Mouse (Mus musculus): Measurements from ENCODE around the gene Zfp366.

DNA sequence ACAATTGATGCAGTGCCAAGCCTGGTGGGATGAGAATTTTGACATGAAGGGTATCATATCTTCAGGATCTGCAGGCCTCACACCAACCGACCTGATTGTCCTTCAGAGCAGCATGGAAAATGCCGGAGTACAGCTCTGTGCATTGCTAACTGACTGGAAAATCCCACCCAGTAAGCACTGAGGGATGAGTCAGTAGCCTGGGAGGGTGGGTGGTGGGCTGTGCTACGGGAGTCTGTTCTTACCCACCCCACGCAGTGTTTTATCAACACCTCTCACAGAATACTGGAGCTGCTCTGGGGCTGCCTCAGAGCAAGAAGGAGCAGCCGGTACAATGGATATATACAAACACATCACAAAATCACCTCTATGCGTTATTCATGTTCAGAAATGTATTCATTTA is 79.9 kb downstream of the Zfp366 start:
- TF ChIP-seq CTCF (IDR thresholded peaks at IDR 0.05; ENCODE audit: control insufficient read depth, insufficient read depth, low read length), result no peak
- TF ChIP-seq POLR2A (IDR thresholded peaks at IDR 0.05; ENCODE audit: borderline replicate concordance, control insufficient read depth, low read depth, low read length), result no peak

Measured in bone marrow, adult 2 months (tissue).